Mouse (Mus musculus) heart, postnatal 14 days (tissue): ENCODE measurements around the gene Apobr. TPM values are rescaled to one million over a fixed set of nuclear protein-coding genes. Genes with fewer than 3 reads are reported as not detected.
A peak's percentile ranks its signal among the peaks of the same experiment; 100 is the strongest.

Experiments
- DNase-seq, 2 experiments: peaks; one replicate each; pipeline ENCODE4 v3.0.0; 2021 to 2022
- intact Hi-C: fragments of 180-260 bp; cut with DNase I; formaldehyde crosslinking; loops from one replicate; pipeline ENCODE4 v1.15.1; 2025
- microRNA-seq, 2 experiments: library from miRNA; unstranded; fragments of <30 nt; microRNA quantifications; one replicate each; pipeline ENCODE4 v1.2.0; 2021 to 2022
- total RNA-seq, 2 experiments: library from RNA; stranded (reverse); gene quantifications; 2 replicates each; pipeline ENCODE4 v1.2.3; 2021

Gene Apobr
- total RNA-seq, 2 experiments from 2014 or later = 0.65 to 1.7 TPM

GRCm38 (mm10) chr7:126635375-126635774 is 50.6 kb downstream of the Apobr start:
- intact Hi-C loops = no loop called here
- DNase-seq = no peak

DNA sequence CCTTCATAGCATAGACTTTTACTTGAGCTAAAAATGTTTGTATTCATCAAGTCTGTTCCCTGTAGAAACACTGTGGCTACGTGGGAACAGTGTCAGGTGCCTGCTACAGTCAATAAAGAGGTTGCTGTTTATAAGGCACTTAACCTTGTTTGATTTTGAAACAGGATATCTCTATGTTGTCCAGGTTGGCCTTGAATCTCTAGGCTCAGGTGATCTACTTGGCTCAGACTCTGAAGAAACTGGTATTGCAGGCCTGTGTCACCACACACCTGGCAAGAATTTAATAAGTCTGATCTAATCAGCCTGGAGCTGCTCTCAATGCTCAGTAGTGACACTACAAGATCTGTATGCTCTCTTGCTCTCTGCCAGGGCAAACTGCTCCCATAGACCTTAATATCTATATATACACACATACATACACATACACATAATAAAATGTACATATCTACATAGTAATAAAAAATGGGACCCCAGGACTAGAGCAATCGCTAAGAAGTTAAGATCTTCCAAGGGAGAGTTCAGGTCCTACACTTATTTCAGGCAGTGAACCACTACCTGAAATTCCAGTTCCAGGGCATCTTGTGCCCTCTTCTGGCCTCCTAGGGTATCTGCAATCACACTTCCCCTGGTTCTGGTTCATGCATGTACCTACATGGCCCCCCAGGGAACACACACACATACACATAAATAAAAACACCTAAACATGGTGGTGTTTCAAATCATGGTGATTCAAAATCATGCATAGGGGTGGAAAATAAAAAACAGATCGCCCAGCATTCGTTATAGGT is 52.2 kb downstream of the Apobr start:
- DNase-seq = peak; percentile 34 to 50
- intact Hi-C loops = loop anchor here (2.0 kb wide), 1 partner anchor 54 kb away; no protein-coding TSS in a partner anchor

Small RNAs within 50 kb of the gene (microRNA-seq; reads per million reads assigned to microRNA genes)
- 4.6 to 10.7 reads per million in 2 experiments for gene Mir7059

Other genes starting within 250 kb of the Apobr start
- gene Lat, start 215.4 kb upstream of the Apobr start, total RNA-seq = 10 to 100 TPM in 1 of 2 experiments, 1 to 10 TPM in 1; 2.3 to 13.3 TPM
- 10 to 100 TPM; 36.3 to 38.3 TPM for gene Spns1, start 207.5 kb upstream of the Apobr start, total RNA-seq
- 1 to 10 TPM; 5.4 to 7.1 TPM for gene Nfatc2ip, start 188.2 kb upstream of the Apobr start, total RNA-seq
- under 1 TPM; 0.53 to 0.56 TPM for gene Cd19, start 170.1 kb upstream of the Apobr start, total RNA-seq
- 1 to 10 TPM; 7.7 TPM for gene Rabep2, start 156.2 kb upstream of the Apobr start, total RNA-seq
- gene Atp2a1, start 121.8 kb upstream of the Apobr start, total RNA-seq = under 1 TPM; 0.48 to 0.49 TPM
- 10 to 100 TPM; 44.3 to 44.8 TPM for gene Sh2b1, start 109.5 kb upstream of the Apobr start, total RNA-seq
- 100 to 1,000 TPM; 291 to 309 TPM for gene Tufm, start 97.6 kb upstream of the Apobr start, total RNA-seq
- gene Atxn2l, start 81.5 kb upstream of the Apobr start, total RNA-seq = 10 to 100 TPM; 44.6 to 47.1 TPM
- 100 to 1,000 TPM; 138 to 140 TPM for gene Eif3c, start 18.5 kb upstream of the Apobr start, total RNA-seq
- 10 to 100 TPM; 13.2 to 13.3 TPM for gene Cln3, start 875 bp downstream of the Apobr start, total RNA-seq
- not detected for gene Il27, start 10.0 kb downstream of the Apobr start, total RNA-seq
- gene Nupr1, start 45.9 kb downstream of the Apobr start, total RNA-seq = 1 to 10 TPM; 8.7 to 9.2 TPM
- 10 to 100 TPM; 24.6 to 28.6 TPM for gene Sgf29, start 64.4 kb downstream of the Apobr start, total RNA-seq
- 10 to 100 TPM; 38.6 to 43.2 TPM for gene Sult1a1, start 91.5 kb downstream of the Apobr start, total RNA-seq
- 10 to 100 TPM; 49.2 to 51.2 TPM for gene Bola2, start 110.5 kb downstream of the Apobr start, total RNA-seq
- 1 to 10 TPM; 5.7 to 7.7 TPM for gene Slx1b, start 110.8 kb downstream of the Apobr start, total RNA-seq
- 10 to 100 TPM in 1 of 2 experiments, 1 to 10 TPM in 1; 8.8 to 28.1 TPM for gene Coro1a, start 122.8 kb downstream of the Apobr start, total RNA-seq
- gene Mapk3, start 174.7 kb downstream of the Apobr start, total RNA-seq = 10 to 100 TPM; 69.8 to 77.4 TPM
- gene Gdpd3, start 181.4 kb downstream of the Apobr start, total RNA-seq = 1 to 10 TPM; 3.1 to 3.8 TPM
- 10 to 100 TPM; 62.9 to 77.1 TPM for gene Ypel3, start 192.0 kb downstream of the Apobr start, total RNA-seq
- under 1 TPM; 0.44 to 0.62 TPM for gene Tbx6, start 196.5 kb downstream of the Apobr start, total RNA-seq
- 10 to 100 TPM; 38.8 to 49.6 TPM for gene Ppp4c, start 207.6 kb downstream of the Apobr start, total RNA-seq
- gene Fam57b, start 212.7 kb downstream of the Apobr start, total RNA-seq = 10 to 100 TPM; 12.9 to 13.7 TPM
- gene 4930451I11Rik, start 246.7 kb downstream of the Apobr start, total RNA-seq = not detected